Mouse (Mus musculus) heart, embryonic 11.5 days (tissue): ENCODE data around the gene Keg1. TPM values are rescaled to one million over a fixed set of nuclear protein-coding genes. Genes with fewer than 3 reads are reported as not detected.
"Not testable (repeated sequence)": the region's sequence is repeated elsewhere in the genome, so short reads cannot be mapped to it uniquely, and the experiment has no call there.

Experiments
- ATAC-seq: fragments of 200-750 bp; cut with Nextera tagmentation; replicated peaks from 2 replicates; pipeline ENCODE4 v1.8.0; 2017; ENCODE audit warnings: moderate library complexity; ENCODE audit not compliant: insufficient number of reproducible peaks, low FRiP score, low TSS enrichment
- H3K27ac ChIP-seq: fragments of 300-500 bp; sonication (generic); 2 replicates; pipeline ENCODE4 v1.5.1; 2014; ENCODE audit warnings: mild to moderate bottlenecking, low read depth, low read length
- H3K27me3 ChIP-seq: fragments of 300-500 bp; sonication (generic); 2 replicates; pipeline ENCODE4 v1.6.1; 2014; ENCODE audit warnings: mild to moderate bottlenecking, low read length, mixed read lengths; ENCODE audit not compliant: control insufficient read depth, insufficient read depth
- H3K36me3 ChIP-seq: fragments of 300-500 bp; sonication (generic); 2 replicates; pipeline ENCODE4 v1.6.1; 2014; ENCODE audit warnings: mild to moderate bottlenecking, low read length, moderate library complexity, mixed read lengths; ENCODE audit not compliant: control insufficient read depth, insufficient read depth
- H3K4me1 ChIP-seq: fragments of 300-500 bp; sonication (generic); 2 replicates; pipeline ENCODE4 v1.6.1; 2014; ENCODE audit warnings: low read length; ENCODE audit not compliant: control insufficient read depth, insufficient read depth
- H3K4me2 ChIP-seq: fragments of 300-500 bp; sonication (generic); 2 replicates; pipeline ENCODE4 v1.6.1; 2014; ENCODE audit warnings: mild to moderate bottlenecking, moderate library complexity
- H3K4me3 ChIP-seq: fragments of 300-500 bp; sonication (generic); 2 replicates; pipeline ENCODE4 v1.5.1; 2014; ENCODE audit warnings: low read depth, low read length
- H3K9ac ChIP-seq: fragments of 300-500 bp; sonication (generic); 2 replicates; pipeline ENCODE4 v1.6.1; 2014; ENCODE audit warnings: mild to moderate bottlenecking, low read depth, low read length, moderate library complexity
- H3K9me3 ChIP-seq: fragments of 300-500 bp; sonication (generic); replicated peaks from 2 replicates; pipeline ENCODE4 v1.6.1; 2016; ENCODE audit warnings: low read length; ENCODE audit not compliant: control insufficient read depth
- WGBS: fragments of 180-500 bp; shearing (Covaris S2); extraction: QIAGEN DNeasy Blood & Tissue Kit; methylation state at CpG from one replicate; pipeline ENCODE4 v1.1.7; 2014; ENCODE audit not compliant: insufficient replicate concordance; 5-methylcytosine and 5-hydroxymethylcytosine counted together
- polyA plus RNA-seq: library from polyadenylated mRNA; unstranded; fragments of >200 nt; fragmentation: Nextera tagmentation; extraction: Ambion mirVana; gene quantifications from 2 replicates; pipeline ENCODE4 v1.2.1, GENCODE M21; 2014

Gene Keg1
- polyA plus RNA-seq, 1 experiment from 2014 or later = not detected

DNA sequence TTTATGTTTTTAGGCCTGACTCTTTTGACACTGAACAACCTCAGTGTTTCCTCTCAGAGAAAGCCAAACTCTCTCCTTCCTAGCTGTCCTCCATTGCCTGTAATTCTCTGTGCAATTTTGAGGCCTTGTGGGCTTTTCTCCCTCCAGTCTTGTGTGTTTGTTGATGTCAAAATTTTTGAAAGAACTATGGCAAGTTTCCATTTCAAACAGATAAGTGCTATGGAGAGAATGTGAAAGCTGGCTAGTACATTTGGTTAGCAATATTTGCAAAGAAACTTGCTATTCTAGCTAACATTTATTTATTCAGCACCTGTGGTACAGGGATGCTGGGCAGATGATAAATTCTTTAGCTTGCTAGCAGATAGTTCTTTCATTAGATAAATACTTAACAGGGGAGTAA, 635 bp downstream of the Keg1 start:
- Histone ChIP-seq H3K36me3 (no peaks in the 10 kb centered on the region), H3K4me3 (no peak overlapping the region), H3K9ac (no peak overlapping the region), H3K27ac (no peak overlapping the region), H3K4me2 (no peak overlapping the region), H3K4me1 (no peaks in the 10 kb centered on the region), H3K9me3 (no peaks in the 10 kb centered on the region), H3K27me3 (no peaks in the 10 kb centered on the region)
- ATAC-seq = no peak

DNA sequence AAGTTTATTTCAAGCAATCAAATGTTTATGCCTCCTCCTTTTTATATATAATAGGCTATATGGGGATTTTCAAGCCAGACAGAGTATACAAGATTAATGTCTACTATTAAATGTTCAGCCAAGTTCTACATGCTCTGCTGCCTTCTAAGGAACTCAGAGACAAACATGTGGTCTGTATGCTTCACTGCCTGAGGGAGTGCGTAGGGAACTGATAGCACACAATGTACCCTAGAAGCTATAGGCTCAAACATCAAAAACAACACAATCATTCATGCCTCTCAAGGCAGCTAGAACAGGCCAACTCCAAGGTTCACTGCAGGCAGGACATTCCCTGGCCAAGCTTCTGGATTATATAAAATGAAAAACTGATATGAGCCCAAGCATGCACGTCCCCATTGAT, 12.9 kb downstream of the Keg1 start:
- Histone ChIP-seq H3K4me1 (no peaks in the 10 kb centered on the region), H3K9me3 (no peaks in the 10 kb centered on the region), H3K4me3 (no peak overlapping the region), H3K9ac (no peak overlapping the region), H3K36me3 (no peaks in the 10 kb centered on the region), H3K27ac (no peak overlapping the region), H3K27me3 (no peaks in the 10 kb centered on the region), H3K4me2 (no peak overlapping the region)
- ATAC-seq = no peak
- WGBS = 77% methylated on average over 2 of the region's 2 CpGs

DNA sequence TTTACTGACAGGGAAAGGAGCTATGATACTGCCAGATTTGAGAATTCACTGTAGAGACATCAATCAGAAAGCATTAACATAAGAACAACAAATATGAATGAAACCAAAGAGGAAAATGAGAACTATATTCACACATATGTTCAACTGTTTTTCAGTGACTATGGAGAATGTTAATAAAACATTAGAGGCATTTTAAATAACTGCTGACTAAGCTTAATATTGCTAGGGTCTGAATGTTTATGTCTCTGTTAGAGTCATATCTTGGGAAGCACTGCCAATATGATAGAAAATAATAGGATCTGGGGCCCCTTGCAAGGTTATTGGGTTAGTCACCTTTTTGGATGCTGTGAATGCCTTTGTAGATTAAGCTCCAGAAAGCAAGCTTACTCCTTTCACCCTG, 13.4 kb downstream of the Keg1 start:
- no peak overlapping the region for H3K4me3 ChIP-seq
- no peak overlapping the region for H3K4me2 ChIP-seq
- H3K27me3 ChIP-seq = no peaks in the 10 kb centered on the region
- ATAC-seq = no peak
- H3K9me3 ChIP-seq = no peaks in the 10 kb centered on the region
- no peak overlapping the region for H3K27ac ChIP-seq
- no peak overlapping the region for H3K9ac ChIP-seq
- H3K4me1 ChIP-seq = no peaks in the 10 kb centered on the region
- H3K36me3 ChIP-seq = no peaks in the 10 kb centered on the region

DNA sequence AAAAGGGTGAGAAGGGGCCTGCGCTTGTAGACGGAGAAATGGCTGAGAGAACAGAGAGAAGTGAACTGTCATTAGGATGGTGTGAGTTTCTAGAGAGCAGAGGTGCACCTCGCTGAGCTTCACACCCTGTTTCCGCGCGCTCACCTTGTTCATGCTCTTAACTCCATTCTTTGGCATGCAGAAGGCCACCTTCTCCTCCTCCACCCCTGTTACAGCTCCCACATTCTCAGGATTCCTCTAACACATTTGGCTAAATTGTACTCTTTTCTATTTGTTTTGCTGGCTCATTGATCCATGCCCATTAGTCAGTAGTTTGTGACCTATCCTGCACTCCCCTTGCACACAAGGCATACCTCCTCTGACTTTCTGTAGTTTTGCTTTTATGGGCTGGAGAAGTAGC, 23.6 kb downstream of the Keg1 start:
- no peaks in the 10 kb centered on the region for H3K36me3 ChIP-seq
- no peak overlapping the region for H3K4me2 ChIP-seq
- no peak overlapping the region for H3K4me3 ChIP-seq
- H3K27me3 ChIP-seq = no peaks in the 10 kb centered on the region
- H3K4me1 ChIP-seq = no peaks in the 10 kb centered on the region
- WGBS = 81% methylated on average over 6 of the region's 6 CpGs
- no peaks in the 10 kb centered on the region for H3K9me3 ChIP-seq
- no peak overlapping the region for H3K9ac ChIP-seq
- no peak overlapping the region for H3K27ac ChIP-seq
- no peak for ATAC-seq

DNA sequence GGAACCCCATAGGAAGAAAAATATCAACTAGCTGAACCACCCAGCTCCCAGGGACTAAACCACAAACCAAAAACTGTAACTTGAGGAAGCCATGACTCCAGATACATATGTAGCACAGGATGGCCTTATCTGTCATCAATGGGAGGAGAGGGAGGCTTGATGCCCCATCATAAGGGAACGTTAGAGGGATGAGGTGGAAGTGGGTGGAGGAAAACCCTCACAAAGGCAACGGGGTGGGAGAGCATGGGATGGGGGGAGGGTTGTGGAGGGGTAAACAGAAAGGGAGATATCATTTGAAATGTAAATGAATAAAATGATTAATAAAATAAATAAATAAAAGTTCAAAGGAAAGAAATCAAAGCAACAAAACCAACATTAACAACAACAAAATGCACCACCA, 24.9 kb downstream of the Keg1 start:
- 56% methylated on average over 2 of the region's 2 CpGs for WGBS
- Histone ChIP-seq H3K4me1 (no peaks in the 10 kb centered on the region), H3K27ac (no peak overlapping the region)

DNA sequence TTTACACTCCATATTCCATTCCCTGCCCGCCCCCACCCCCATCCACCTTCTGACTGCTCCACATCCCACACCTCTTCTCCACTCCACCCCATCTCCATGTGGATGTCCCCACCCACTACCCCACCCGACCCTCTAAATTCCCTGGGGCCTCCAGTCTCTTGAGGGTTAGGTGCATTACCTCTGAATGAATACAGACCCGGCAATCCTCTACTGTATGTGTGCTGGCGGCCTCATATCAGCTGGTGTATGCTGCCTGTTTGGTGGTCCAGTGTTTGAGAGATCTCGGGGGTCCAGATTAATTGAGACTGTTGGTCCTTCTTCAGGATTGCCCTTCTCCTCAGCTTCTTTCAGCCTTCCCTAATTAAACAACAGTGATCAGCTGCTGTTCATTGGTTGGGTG, 25.3 kb downstream of the Keg1 start:
- H3K9me3 ChIP-seq, H3K9ac ChIP-seq, H3K4me1 ChIP-seq, H3K4me2 ChIP-seq, H3K27me3 ChIP-seq, H3K27ac ChIP-seq, H3K4me3 ChIP-seq, H3K36me3 ChIP-seq, ATAC-seq: not testable (repeated sequence)
- WGBS = 78% methylated on average over 5 of the region's 5 CpGs

More for the DNA sequence above, 24.9 kb downstream of the Keg1 start:
- no peaks in the 10 kb centered on the region for H3K36me3 ChIP-seq
- ATAC-seq = no peak
- no peak overlapping the region for H3K4me3 ChIP-seq
- H3K27me3 ChIP-seq = no peaks in the 10 kb centered on the region
- H3K9ac ChIP-seq = no peak overlapping the region
- H3K4me2 ChIP-seq = no peak overlapping the region
- H3K9me3 ChIP-seq = no peaks in the 10 kb centered on the region

DNA sequence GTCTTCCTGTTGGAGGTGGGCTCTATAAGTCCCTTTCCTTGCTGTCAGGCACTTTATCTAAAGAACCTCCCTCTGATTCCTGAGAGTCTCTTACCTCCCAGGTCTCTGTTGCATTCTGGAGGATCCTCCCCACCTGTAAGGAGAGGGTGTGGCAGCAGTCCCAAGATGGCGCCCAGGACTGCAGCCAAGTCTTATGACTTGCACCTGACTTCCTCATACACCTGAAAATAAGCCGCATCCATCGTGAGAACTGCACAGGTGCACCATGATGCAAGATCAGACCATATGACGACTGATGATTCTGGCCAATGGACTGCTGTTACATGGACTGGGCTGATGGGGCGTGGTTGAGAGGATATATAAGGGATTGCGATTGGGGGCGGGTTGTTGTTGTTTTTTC, 26.0 kb downstream of the Keg1 start:
- not testable (repeated sequence) for H3K4me2 ChIP-seq, H3K9me3 ChIP-seq, H3K4me1 ChIP-seq, ATAC-seq, H3K9ac ChIP-seq, H3K36me3 ChIP-seq, H3K27me3 ChIP-seq, H3K27ac ChIP-seq, H3K4me3 ChIP-seq
- 78% methylated on average over 7 of the region's 7 CpGs for WGBS

DNA sequence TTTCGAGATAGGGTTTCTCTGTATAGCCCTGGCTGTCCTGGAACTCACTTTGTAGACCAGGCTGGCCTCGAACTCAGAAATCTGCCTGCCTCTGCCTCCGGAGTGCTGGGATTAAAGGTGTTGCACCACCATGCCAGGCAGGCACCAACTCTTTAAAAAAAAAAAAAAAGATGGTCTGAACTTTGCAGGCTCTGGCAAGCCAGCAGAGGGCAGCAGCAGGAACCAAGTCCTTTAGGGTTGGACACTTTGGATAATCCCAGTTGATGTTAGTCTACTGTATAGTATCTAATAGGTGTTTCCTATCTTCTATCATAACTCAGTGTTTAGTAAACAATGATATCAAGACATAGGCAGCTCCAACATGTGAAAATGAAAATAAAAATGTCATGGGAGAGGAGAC, 26.7 kb downstream of the Keg1 start:
- Histone ChIP-seq H3K9me3 (no peaks in the 10 kb centered on the region), H3K4me1 (no peaks in the 10 kb centered on the region), H3K27ac (no peak overlapping the region), H3K36me3 (no peaks in the 10 kb centered on the region), H3K9ac (no peak overlapping the region), H3K27me3 (no peaks in the 10 kb centered on the region), H3K4me3 (no peak overlapping the region), H3K4me2 (no peak overlapping the region)
- 53% methylated on average over 2 of the region's 3 CpGs for WGBS
- ATAC-seq = no peak

DNA sequence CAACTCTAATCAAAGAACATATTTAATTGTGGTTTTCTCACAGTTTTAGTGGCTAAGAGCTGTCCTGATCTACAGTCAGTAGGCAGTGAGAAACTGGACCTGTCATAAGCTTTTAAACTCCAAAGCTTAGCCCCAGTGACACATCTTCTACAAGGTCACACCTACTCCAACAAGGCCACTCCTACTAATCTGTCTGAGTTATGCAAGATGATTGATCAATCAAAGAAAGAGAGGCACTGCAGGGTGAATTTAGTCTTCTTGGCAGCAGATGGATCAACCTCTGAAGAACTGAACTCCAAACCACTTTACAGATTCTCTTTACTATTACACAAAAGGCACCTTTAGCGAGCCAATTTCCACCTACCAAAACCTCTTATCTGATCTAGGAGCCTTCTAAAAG, 30.3 kb downstream of the Keg1 start:
- Histone ChIP-seq H3K4me1 (no peaks in the 10 kb centered on the region), H3K9me3 (no peaks in the 10 kb centered on the region), H3K27me3 (no peaks in the 10 kb centered on the region), H3K9ac (no peak overlapping the region), H3K36me3 (no peaks in the 10 kb centered on the region), H3K27ac (no peak overlapping the region), H3K4me3 (no peak overlapping the region), H3K4me2 (no peak overlapping the region)
- ATAC-seq = no peak
- 72% methylated on average over 1 of the region's 1 CpGs for WGBS
